Mouse (Mus musculus): ENCODE data around the gene Dpysl4.

DNA sequence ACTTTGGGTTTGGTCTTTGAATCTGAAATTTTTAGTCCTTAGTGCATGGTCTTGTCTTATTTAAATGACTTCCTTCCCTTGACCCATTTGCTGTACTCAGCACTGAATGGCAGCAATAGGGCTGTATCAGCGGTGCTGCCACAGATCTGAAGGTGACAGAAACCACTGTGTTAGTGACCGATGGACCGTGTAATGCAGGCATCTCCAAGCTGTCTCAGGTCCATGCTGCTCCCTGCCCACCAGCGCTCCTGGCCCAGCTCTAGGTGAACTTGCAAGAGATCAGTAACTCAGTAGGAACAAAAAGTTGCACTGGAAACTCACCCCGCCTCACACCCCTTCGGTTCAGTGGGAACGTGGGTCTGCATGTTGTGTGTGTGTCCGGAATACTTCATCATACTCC lies 3.5 kb upstream of the Dpysl4 start:
- TF ChIP-seq POLR2A (IDR thresholded peaks at IDR 0.05; ENCODE audit: low read depth, low read length) = no peak
- no peak for TF ChIP-seq CTCF (IDR thresholded peaks at IDR 0.05; ENCODE audit: extremely low read depth, insufficient read depth, insufficient read length, insufficient replicate concordance)
